Mouse (Mus musculus): Measurements from ENCODE around the gene Btbd9. TPM values are rescaled to one million over a fixed set of nuclear protein-coding genes. Genes with fewer than 3 reads are reported as not detected.
A peak's percentile ranks its signal among the peaks of the same experiment; 100 is the strongest.

Gene Btbd9
- total RNA-seq, 2 experiments from 2014 or later = 10.1 to 10.7 TPM

GRCm38 (mm10) chr17:30263535-30263934 is 312.8 kb downstream of the Btbd9 start:
- intact Hi-C loops (cut with DNase I) = no loop called here
- no peak for DNase-seq

- DNase-seq = no peak
- intact Hi-C loops (cut with DNase I) = no loop called here
Observed at GRCm38 (mm10) chr17:30262943-30263342, 313.3 kb downstream of the Btbd9 start.

GRCm38 (mm10) chr17:30262440-30262839 is 313.8 kb downstream of the Btbd9 start:
- intact Hi-C loops (cut with DNase I) = no loop called here
- no peak for DNase-seq

- intact Hi-C loops (cut with DNase I) = no loop called here
- no peak for DNase-seq
Observed at GRCm38 (mm10) chr17:30261983-30262340, 314.3 kb downstream of the Btbd9 start.

GRCm38 (mm10) chr17:30261307-30261982 is 314.8 kb downstream of the Btbd9 start:
- intact Hi-C loops (cut with DNase I) = no loop called here
- no peak for DNase-seq

- DNase-seq = no peak
- intact Hi-C loops (cut with DNase I) = no loop called here
Observed at GRCm38 (mm10) chr17:30260641-30261306, 315.5 kb downstream of the Btbd9 start.

- DNase-seq = no peak
- intact Hi-C loops (cut with DNase I) = loop anchor here (5.0 kb wide), 1 partner anchor 48 kb away; no protein-coding TSS in a partner anchor
Observed at GRCm38 (mm10) chr17:30259938-30260337, 316.4 kb downstream of the Btbd9 start.

- DNase-seq = no peak
Observed at GRCm38 (mm10) chr17:30258480-30258879, 317.8 kb downstream of the Btbd9 start.

GRCm38 (mm10) chr17:30255928-30256560 is 320.2 kb downstream of the Btbd9 start:
- DNase-seq = no peak
- intact Hi-C loops (cut with DNase I) = loop anchor here (5.0 kb wide), 1 partner anchor 44 kb away; no protein-coding TSS in a partner anchor

More at GRCm38 (mm10) chr17:30258480-30258879, 317.8 kb downstream of the Btbd9 start:
- intact Hi-C loops (cut with DNase I) = loop anchor here (5.0 kb wide), 1 partner anchor 46 kb away; no protein-coding TSS in a partner anchor

- no peak for DNase-seq
- intact Hi-C loops (cut with DNase I) = no loop called here
Observed at GRCm38 (mm10) chr17:30253924-30254323, 322.4 kb downstream of the Btbd9 start.

GRCm38 (mm10) chr17:30253028-30253427 is 323.3 kb downstream of the Btbd9 start:
- DNase-seq = no peak
- intact Hi-C loops (cut with DNase I) = no loop called here

- intact Hi-C loops (cut with DNase I) = no loop called here
- no peak for DNase-seq
Observed at GRCm38 (mm10) chr17:30245308-30245706, 331.0 kb downstream of the Btbd9 start.

GRCm38 (mm10) chr17:30244651-30245307 is 331.5 kb downstream of the Btbd9 start:
- intact Hi-C loops (cut with DNase I) = no loop called here
- DNase-seq = no peak

GRCm38 (mm10) chr17:30243540-30243939 is 332.7 kb downstream of the Btbd9 start:
- DNase-seq = no peak
- intact Hi-C loops (cut with DNase I) = no loop called here

- DNase-seq = no peak
- intact Hi-C loops (cut with DNase I) = no loop called here
Observed at GRCm38 (mm10) chr17:30242647-30243046, 333.6 kb downstream of the Btbd9 start.

- intact Hi-C loops (cut with DNase I) = no loop called here
Observed at GRCm38 (mm10) chr17:30241720-30242322, 334.5 kb downstream of the Btbd9 start.

GRCm38 (mm10) chr17:30241061-30241460 is 335.2 kb downstream of the Btbd9 start:
- DNase-seq = no peak
- intact Hi-C loops (cut with DNase I) = no loop called here

More at GRCm38 (mm10) chr17:30241720-30242322, 334.5 kb downstream of the Btbd9 start:
- DNase-seq = no peak

GRCm38 (mm10) chr17:30240659-30241058 is 335.6 kb downstream of the Btbd9 start:
- intact Hi-C loops (cut with DNase I) = no loop called here
- DNase-seq = peak; percentile 37 to 67

- intact Hi-C loops (cut with DNase I) = loop anchor here (5.0 kb wide), 1 partner anchor 37 kb away; no protein-coding TSS in a partner anchor
- no peak for DNase-seq
Observed at GRCm38 (mm10) chr17:30239458-30239857, 336.8 kb downstream of the Btbd9 start.

- DNase-seq = no peak
- intact Hi-C loops (cut with DNase I) = loop anchor here (5.0 kb wide), 1 partner anchor 35 kb away; no protein-coding TSS in a partner anchor
Observed at GRCm38 (mm10) chr17:30237600-30237999, 338.7 kb downstream of the Btbd9 start.
